ENCODE assay signal across 8 mouse cellular contexts in the genomic region with DNA sequence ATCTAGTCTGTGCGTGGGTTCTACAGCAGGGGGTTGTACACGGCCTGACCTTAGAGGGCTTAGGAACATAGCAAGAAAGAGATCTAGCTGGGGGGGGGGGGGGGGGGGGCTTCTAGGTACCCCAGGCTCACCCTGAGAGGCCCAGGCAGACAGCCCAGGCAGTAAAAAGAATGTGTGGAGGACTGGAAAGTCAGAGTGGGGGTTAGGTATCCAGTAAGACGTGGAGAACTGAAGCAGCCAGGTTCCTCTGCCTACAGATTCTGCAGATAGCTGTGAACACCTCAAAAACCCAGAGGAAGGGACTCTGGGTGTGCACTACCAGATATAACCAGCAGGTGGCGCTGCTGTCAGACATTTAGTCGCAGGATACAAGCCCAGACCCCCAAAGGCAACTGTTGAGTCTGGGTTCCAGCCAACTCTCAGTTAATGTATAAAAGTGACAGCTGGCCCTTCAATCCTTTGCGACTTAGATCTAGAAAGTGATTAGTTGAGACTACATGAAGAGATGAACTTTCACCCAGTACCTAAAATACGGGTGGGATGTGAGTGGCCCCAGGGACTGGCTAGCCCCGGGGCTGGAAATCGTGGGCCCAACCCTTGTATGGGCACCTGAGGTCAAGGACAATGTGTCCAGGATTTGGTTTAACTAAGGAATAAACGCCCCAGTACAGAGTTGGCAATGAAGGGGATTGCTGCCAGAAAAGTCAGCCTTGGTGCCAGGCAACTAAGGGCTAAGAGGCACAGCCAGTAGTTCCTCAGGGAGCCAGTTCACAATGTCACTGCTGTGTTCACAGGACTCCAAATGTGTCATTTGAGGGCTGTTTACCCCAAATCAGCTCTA.
DNase-seq lines count a peak whose midpoint lies in the region; ATAC-seq and TF ChIP-seq lines count a peak whose summit lies in the region.

No protein-coding gene starts in this region.

- peaks cover 10% of the 10 kb centered on the region; the same call in 1 of the 2 replicates for H3K36me3 ChIP-seq in limb, embryonic 11.5 days (ENCODE audit: control insufficient read depth, insufficient read depth, low read length)
- H3K36me3 ChIP-seq in stomach, postnatal 0 days (ENCODE audit: control insufficient read depth, insufficient read depth, low read length), result peaks cover 2% of the 10 kb centered on the region; the same call in 1 of the 2 replicates

- H3K27me3 ChIP-seq in limb, embryonic 11.5 days (ENCODE audit: control insufficient read depth, insufficient read depth, low read length), result no peaks in the 10 kb centered on the region
- H3K27me3 ChIP-seq in stomach, postnatal 0 days (ENCODE audit: control insufficient read depth, insufficient read depth, low read length), result no peaks in the 10 kb centered on the region

- peak; percentile 95 for TF ChIP-seq CTCF in stomach, postnatal 0 days (IDR thresholded peaks at IDR 0.05; ENCODE audit: low read depth)

- 24% methylated on average over 10 of the region's 10 CpGs for WGBS in limb, embryonic 11.5 days
- WGBS in stomach, postnatal 0 days, result 20% methylated on average over 10 of the region's 10 CpGs

- H3K4me3 ChIP-seq in limb, embryonic 11.5 days (ENCODE audit: low read depth, low read length), result no peak overlapping the region
- H3K4me3 ChIP-seq in stomach, postnatal 0 days (ENCODE audit: low read depth, low read length), result no peak overlapping the region

- no peak overlapping the region for H3K27ac ChIP-seq in limb, embryonic 11.5 days (replicated peaks; ENCODE audit: low read depth, low read length)
- H3K27ac ChIP-seq in stomach, postnatal 0 days (replicated peaks), result no peak overlapping the region

- DNase-seq in CD4-positive, CD25-positive, alpha-beta regulatory T cell, adult 2 months (ENCODE audit: low read depth, low spot score), result peak; percentile 70
- DNase-seq in cerebellum, postnatal 36 days, result peak; percentile 70 to 78
- DNase-seq in gastrocnemius, postnatal 14 days, result peak; percentile 65
- peak; percentile 89 for DNase-seq in kidney, adult 18-20 months
- peak; percentile 98 for DNase-seq in limb, embryonic 11.5 days (ENCODE audit: low spot score)
- peak; percentile 69 for DNase-seq in naive thymus-derived CD4-positive, alpha-beta T cell, adult 2 months (ENCODE audit: low read depth)
- DNase-seq in stomach, postnatal 0 days (ENCODE audit: low spot score), result peak; percentile 78

- H3K9ac ChIP-seq in limb, embryonic 11.5 days (ENCODE audit: low read length), result no peak overlapping the region
- H3K9ac ChIP-seq in stomach, postnatal 0 days (ENCODE audit: low read length), result no peak overlapping the region

- ATAC-seq in CD4-positive, CD25-positive, alpha-beta regulatory T cell, adult 4 months, result no peak
- peak; percentile 45; the same call in 1 of the 2 replicates for ATAC-seq in limb, embryonic 11.5 days (ENCODE audit: insufficient number of reproducible peaks, low FRiP score, low TSS enrichment, low read depth)
- ATAC-seq in stomach, postnatal 0 days (ENCODE audit: low FRiP score, low TSS enrichment), result peak; percentile 43; the same call in 1 of the 2 replicates

- H3K4me1 ChIP-seq in limb, embryonic 11.5 days (ENCODE audit: control insufficient read depth, insufficient read depth, low read length), result peaks cover 18% of the 10 kb centered on the region
- H3K4me1 ChIP-seq in stomach, postnatal 0 days (replicated peaks; ENCODE audit: control insufficient read depth, insufficient read depth), result no peaks in the 10 kb centered on the region

- intact Hi-C loops in gastrocnemius, postnatal 14 days (cut with DNase I; ENCODE audit: low total_unique reads), result loop anchor here (2.0 to 5.0 kb wide), 2 partner anchors 167 to 237 kb away; a partner anchor contains a TSS

- no peak for TF ChIP-seq EP300 in stomach, postnatal 0 days (optimal IDR thresholded peaks at IDR 0.05)

- no peaks in the 10 kb centered on the region for H3K9me3 ChIP-seq in limb, embryonic 11.5 days (ENCODE audit: control insufficient read depth, low read length)
- H3K9me3 ChIP-seq in stomach, postnatal 0 days (ENCODE audit: control insufficient read depth, low read length), result no peaks in the 10 kb centered on the region

- H3K4me2 ChIP-seq in limb, embryonic 11.5 days (ENCODE audit: low read depth, severe bottlenecking), result no peak overlapping the region
- no peak overlapping the region for H3K4me2 ChIP-seq in stomach, postnatal 0 days (replicated peaks; ENCODE audit: low read depth)
